Mouse (Mus musculus) heart, adult 2 months (tissue): ENCODE results near the gene Galnt2.

Experiments
- CTCF ChIP-seq: fragments of 200-600 bp; IDR thresholded peaks from 2 replicates; pipeline ENCODE4 v1.8.1; 2022; ENCODE audit warnings: antibody characterized with exemption, mild to moderate bottlenecking, moderate library complexity
- POLR2A ChIP-seq: fragments of 200-500 bp; IDR thresholded peaks from 2 replicates; pipeline ENCODE4 v1.6.1; 2011; ENCODE audit warnings: mild to moderate bottlenecking, low read depth, low read length, control low read depth; ENCODE audit not compliant: insufficient read depth

GRCm38 (mm10) chr8:124260371-124260770, 29.2 kb downstream of the Galnt2 start:
- TF ChIP-seq CTCF, result no peak
- TF ChIP-seq POLR2A, result no peak
